Mouse (Mus musculus): ENCODE results near the gene Htr5a.

The Htr5a gene

DNA sequence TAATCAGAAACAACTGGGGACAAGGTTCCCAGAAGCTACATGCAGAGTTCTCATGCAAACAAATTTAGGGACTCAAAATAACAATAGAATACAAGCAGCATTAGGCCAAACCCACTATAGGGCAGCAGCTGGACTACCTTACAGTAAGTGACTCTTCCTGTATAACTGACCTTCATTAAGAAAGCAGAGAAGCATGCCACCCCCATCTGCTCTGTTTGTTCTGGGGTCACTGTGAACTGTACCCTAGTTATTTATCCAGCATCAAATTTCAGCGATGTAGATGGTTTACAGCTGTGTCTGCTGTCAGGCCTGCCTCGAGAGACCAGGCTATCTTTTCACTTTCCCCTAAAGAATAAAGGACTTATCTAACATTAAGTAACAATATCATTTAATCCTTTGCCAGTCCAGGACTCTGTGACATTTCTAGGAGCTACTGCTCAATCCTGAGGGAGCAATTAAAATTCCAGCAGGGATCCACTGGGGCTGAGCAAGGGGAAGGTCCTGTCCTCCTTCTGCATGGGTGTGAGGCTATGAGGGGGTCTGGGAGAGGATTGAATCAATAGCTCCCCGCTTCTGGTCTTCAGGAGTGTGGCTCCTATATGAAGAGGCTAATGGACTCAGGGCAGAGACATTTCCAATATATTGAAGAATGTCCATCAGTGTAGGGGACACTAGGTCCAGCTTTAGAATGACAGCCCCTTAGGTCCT, 38.5 kb downstream of the Htr5a start:
- no peak for DNase-seq (ENCODE audit: extremely low read depth, low read depth, low spot score)

DNA sequence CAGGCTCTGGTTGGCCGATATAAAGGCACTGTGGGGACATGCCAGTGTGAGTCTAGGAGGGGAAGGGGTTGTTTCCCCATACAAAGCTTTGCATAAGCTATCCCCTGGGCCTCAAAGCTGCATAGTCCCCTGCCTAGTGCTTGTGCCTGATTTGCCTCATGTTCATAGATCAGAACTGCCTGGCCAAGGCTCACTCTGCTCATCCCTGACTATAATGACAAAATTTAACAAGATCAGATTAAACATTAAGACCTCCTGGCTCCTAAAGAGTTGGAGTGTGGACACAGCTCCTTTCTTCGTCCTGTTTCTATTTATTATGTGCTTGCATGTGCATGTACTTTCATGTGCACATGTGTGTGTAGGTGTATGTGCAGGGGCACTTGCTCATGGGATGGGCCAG, 39.3 kb downstream of the Htr5a start:
- no peak for DNase-seq (ENCODE audit: extremely low read depth, low read depth, low spot score)

DNA sequence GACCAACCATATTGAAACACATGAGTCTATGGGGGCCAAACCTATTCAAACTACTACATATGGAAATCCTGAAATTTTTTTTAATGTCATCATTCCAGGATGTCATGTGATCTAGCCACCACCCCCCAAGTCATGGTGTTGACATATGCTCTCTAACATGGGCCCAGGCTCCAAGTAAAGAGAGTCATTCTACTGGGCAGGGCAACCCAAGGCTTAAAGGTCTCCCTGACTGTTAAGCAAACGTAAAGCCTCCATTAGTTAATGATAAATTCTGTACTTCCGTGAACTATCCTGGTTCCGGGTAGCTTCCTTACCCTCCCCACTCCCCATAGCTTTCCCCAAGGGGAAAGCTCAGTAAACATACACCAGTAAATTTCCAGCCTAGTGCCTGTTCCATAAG, 46.1 kb downstream of the Htr5a start:
- DNase-seq (ENCODE audit: extremely low read depth, low read depth, low spot score) = no peak

DNA sequence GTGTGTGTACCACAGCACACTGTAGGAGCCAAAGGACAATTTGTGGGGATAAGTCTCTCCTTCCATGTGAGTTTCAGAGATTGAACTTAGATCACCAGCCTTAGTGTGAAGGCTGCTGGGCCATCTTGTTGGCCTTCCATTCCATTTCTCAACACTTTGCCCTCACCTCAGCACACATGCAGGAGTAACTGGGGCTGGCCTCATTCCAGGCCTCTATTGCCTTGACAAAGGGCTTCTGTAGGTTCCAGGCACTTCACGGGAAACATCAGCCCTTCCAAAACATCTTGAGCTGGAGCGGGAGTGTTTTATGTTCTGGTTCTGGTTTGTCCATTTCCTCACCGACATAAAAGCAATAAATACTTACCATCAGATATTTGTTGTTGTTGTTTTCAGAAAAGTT, 54.0 kb downstream of the Htr5a start:
- DNase-seq (ENCODE audit: extremely low read depth, low read depth, low spot score) = no peak

DNA sequence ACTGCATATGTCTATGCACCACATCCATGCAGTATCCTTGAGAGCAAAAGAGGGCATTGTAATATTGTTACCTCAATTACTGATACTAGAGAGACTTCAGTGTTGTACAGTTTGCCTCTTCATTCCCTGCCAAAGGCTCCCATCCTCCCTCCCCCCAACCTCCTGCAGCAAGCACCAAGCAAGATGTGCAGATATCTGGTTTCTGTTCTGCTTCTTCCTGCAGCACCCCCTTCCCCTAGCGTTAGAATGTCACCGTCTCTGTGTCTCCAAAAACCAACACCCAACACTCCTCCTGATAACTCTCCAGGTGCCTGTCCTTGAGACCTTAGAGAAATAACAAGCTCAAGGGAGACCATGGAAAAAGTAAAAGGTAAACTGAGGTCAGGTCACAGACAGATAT, 57.8 kb downstream of the Htr5a start:
- DNase-seq (ENCODE audit: extremely low read depth, low read depth, low spot score) = no peak

DNA sequence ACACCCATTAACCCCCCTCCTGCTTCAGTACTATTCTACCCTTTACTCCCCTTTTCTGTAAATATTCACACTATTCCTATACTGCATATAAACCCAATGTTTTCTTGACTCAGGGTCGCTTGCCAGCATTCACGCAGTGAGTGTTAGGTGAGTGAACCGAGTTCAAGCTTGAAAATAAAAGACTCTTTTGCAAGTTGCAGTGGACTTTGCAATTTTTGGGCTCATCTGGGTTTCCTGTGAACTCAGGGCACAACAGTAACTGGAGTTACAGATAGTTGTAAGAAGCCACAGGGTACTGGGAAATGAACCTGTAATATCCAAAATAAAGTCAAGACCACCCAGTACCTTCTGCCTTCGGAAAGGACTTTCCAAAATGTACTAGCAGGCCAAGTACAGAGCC, 58.2 kb downstream of the Htr5a start:
- DNase-seq (ENCODE audit: extremely low read depth, low read depth, low spot score) = no peak
